Mouse (Mus musculus): ENCODE measurements around the gene Cd24a.

GRCm38 (mm10) chr10:43601511-43602396 lies 23.7 kb downstream of the Cd24a start:
- TF ChIP-seq CTCF (IDR thresholded peaks at IDR 0.05): no peak
- TF ChIP-seq EP300 (IDR thresholded peaks at IDR 0.05): no peak
